Mouse (Mus musculus) lung, postnatal 0 days (tissue): ENCODE data around the gene Ccdc58.
"Not testable (repeated sequence)": the region's sequence is repeated elsewhere in the genome, so short reads cannot be mapped to it uniquely, and the experiment has no call there.

Experiments
- CTCF ChIP-seq: IDR thresholded peaks from 2 replicates; pipeline ENCODE4 v1.5.1; 2016; ENCODE audit warnings: antibody characterized with exemption, mild to moderate bottlenecking
- EP300 ChIP-seq: IDR thresholded peaks from 2 replicates; pipeline ENCODE4 v1.6.1; 2016; ENCODE audit warnings: antibody characterized with exemption, mild to moderate bottlenecking, control low read depth

DNA sequence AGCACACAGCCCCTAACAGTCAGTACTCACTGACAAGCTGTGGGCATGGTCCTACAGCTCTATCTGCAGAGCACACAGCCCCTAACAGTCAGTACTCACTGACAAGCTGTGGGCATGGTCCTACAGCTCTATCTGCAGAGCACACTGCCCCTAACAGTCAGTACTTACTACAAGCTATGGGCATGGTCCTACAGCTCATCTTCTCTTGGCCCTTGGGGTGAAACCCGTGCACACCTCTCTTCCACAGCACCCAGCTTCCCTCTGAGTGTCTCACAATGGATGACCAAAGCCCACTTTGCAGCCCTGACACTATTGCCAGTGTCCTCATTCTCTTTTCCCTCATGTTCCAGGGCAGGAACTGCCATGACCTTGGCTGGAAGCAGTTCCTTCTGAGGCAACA is 9.0 kb upstream of the Ccdc58 start:
- TF ChIP-seq CTCF, EP300: not testable (repeated sequence)
